ENCODE assay signal across 12 mouse cellular contexts in the genomic region with DNA sequence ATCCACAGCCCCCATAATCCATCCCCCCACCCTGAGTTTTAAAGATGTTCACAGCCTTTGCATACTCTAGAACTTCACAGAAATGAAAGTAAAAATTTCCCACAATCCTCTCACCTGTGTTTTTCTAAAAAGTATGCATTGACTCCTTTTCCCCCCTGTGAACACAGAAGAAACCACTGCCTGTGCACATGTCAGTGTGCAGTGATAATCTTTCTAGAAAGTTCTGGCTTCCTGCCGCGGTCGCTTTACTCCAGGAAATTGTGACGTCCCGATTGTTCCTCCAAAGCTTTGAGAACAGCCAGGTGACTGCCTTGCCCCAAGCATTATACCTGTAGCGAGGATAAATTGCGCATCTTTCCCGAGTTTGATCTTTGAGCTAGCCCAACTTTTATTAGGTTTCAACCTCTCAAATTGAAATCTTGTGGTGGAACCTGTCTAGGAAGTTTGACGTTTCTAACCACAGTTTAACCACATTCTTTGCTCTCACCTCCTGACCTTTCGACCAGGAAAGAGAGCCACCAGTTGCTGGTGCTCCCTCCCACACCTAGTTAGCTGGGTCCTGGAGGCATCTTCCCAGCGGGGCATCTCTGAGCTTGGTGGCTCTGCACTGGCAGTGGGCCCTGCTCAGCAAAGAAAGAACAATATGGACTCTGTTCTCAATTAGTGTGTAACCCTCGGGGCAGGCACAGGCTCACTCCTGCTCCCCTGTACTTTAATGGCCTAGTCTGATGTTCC. TPM values are rescaled to one million over a fixed set of nuclear protein-coding genes. Genes with fewer than 3 reads are reported as not detected.
DNase-seq lines count a peak whose midpoint lies in the region.
"Had no signal": no experiment of that assay in that cellular context is flagged by ENCODE, and none has a peak within 500 bp of the region (broad histone marks: within the 10 kb centered on the region; RNA-seq: fewer than 3 reads in every experiment).

No protein-coding gene starts in this region.

- DNase-seq in layer of hippocampus, adult 11-12 months (ENCODE audit: low spot score), result peak; percentile 15
- DNase-seq in layer of hippocampus, adult 9-10 months (ENCODE audit: low spot score), result no peak
- DNase-seq in urinary bladder, postnatal 14 days (ENCODE audit: low spot score), result peak; percentile 35
- DNase-seq in urinary bladder, adult 2 months (ENCODE audit: low spot score), result no peak
- DNase-seq in fat pad, adult 2 months (ENCODE audit: extremely low read depth, low read depth, low spot score), result peak; percentile 37
- DNase-seq in thymus, postnatal 4 days, result peak; percentile 11
- DNase-seq in gastrocnemius, postnatal 25 days, result no peak
- DNase-seq in gastrocnemius, postnatal 10 days, result no peak
- DNase-seq: adrenal gland, postnatal 10 days; kidney, postnatal 25 days; lung, postnatal 10 days; midbrain, embryonic 14.5 days had no signal

RNA-seq across cellular contexts. Expression of gene Enpp4, which starts 15.9 kb away (rescaled TPM):
- 20.3 and 20.6 TPM in 2 replicates for polyA plus RNA-seq in urinary bladder, adult 2 months (2012; rRNA removed)
- 10 to 100 TPM; 22.0 to 27.1 TPM for total RNA-seq in gastrocnemius, postnatal 25 days (2021)
- 10 to 100 TPM; 13.8 to 14.5 TPM for total RNA-seq in gastrocnemius, postnatal 10 days (2021)

RNA-seq across cellular contexts. Expression of gene Enpp5, which starts 42.9 kb away (rescaled TPM):
- polyA plus RNA-seq in urinary bladder, adult 2 months (2012; rRNA removed), result 93.3 and 101 TPM in 2 replicates
- 1 to 10 TPM; 4.1 to 6.0 TPM for total RNA-seq in gastrocnemius, postnatal 25 days (2021)
- 1 to 10 TPM; 5.9 to 7.0 TPM for total RNA-seq in gastrocnemius, postnatal 10 days (2021)

Comparison
In these comparisons a context has a peak if more than half of its experiments do, and no peak if none do; other contexts are left out.
1. DNase-seq: peak in layer of hippocampus, adult 11-12 months (single experiment), urinary bladder, postnatal 14 days (single experiment), fat pad, adult 2 months (single experiment) and thymus, postnatal 4 days (single experiment); none in layer of hippocampus, adult 9-10 months (single experiment), urinary bladder, adult 2 months (single experiment), gastrocnemius, postnatal 25 days (single experiment) and gastrocnemius, postnatal 10 days (single experiment).